Mouse (Mus musculus) frontal cortex, adult (tissue): Measurements from ENCODE around the gene Gabpb1.
"Not testable (repeated sequence)": the region's sequence is repeated elsewhere in the genome, so short reads cannot be mapped to it uniquely, and the experiment has no call there.

Experiments used
- ATAC-seq: cut with Nextera tagmentation; 2 replicates; pipeline ENCODE4 v1.9.2; 2017; ENCODE audit warnings: mild to moderate bottlenecking, moderate library complexity, mixed read lengths; ENCODE audit not compliant: low TSS enrichment

The Gabpb1 gene

DNA sequence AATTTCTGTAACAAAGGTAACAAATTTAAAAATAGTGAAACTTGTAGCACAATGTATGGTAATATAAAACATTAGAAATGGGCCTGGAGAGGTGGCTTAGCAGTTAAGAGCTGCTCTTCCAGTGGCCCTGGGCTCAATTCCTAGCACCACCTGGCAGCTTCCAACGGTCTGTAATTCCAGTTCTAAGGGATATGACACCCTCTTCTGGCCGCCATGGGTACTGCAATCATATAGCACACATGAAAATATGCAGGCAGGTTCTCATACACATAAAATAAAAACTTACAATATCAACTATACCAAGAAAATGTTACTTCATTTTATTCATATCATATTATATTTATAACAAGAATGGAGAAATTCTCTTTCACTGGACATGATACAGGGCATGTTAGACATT is 35.8 kb downstream of the Gabpb1 start:
- ATAC-seq, result no peak

DNA sequence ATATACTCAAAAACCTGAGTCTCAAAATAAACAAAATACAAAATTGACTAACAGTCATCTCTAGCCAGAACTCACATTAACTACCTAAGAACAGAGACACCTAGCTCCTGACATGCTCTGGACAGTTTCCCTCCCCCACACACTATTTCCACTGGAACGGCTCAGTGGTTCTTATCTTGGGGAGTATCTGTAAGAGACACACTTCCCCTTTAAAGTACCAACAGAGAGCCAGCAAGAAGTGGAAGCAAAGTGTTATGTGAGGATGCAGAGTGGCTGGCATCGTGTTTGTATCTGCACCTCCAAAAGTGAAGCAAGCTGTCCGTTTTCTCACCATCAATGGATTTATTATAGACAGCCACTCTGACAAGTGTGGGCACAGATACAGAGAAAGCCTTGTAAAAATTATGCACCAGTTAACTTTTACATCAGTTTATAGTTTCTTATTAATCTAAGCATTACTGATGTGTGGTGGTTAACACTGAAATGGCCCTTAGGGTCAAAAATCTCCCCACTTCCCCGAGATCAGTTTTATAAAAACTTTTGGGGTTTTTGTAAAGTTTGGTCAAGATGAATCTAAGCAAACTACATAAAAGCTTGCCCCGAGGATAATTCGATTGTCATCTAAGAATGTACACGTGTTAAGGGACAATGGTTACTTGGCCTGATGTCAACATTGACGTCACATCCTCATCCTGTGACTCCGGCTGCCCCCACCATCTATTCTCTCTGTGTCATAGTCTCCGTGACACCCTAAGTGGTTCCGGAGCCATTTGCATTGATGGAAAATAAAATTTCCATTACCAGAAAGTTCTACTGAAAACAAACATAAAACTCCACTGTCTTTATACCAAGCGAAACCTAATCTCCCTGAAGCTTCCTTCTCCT is 40.0 kb downstream of the Gabpb1 start:
- ATAC-seq, result no peak

DNA sequence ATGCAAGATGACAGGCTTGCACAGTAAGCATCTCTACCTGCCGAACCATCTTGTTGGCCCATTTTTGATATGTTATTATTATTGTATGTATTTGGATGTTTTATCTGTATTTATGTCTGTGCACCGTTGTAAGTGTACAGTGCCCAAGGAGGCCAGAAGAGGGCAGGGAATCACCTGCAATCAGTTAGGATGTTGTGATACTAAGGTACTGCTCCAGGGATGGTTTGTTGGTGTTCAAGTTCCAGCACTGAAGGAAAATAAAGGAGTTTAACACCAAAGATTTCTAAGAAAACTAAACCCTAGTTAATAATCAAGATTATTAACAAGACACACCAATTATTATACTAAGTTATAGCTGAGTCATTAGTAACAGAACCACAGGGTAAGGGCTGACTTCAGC is 43.0 kb downstream of the Gabpb1 start:
- ATAC-seq, result no peak

DNA sequence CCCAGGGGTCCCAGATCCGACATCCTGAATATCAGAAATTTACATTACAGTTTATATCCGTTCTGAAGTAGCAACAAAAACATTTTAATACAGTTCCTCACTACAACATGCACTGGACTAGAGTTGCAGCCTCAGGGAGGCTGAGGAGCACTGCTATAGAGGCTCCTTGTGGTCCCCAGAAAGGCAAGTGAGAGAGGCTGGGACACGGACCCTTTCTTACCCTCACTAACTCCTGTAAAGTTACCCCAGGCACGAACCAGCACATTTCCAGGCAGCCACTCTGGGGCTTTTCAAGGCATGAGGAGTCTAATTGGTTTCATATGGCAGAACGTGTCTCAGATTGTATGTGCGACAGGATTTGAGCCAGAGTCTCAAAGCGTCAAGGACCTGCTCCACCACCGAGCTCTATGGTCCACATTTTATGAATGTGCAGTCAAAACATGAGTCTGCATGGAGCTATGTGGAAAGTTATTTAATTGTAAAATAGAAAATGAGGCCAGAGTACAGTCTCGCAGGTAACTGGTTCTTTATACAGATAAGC is 47.6 kb downstream of the Gabpb1 start:
- no peak for ATAC-seq

- no peak for ATAC-seq
Measured at GRCm38 (mm10) chr2:126623138-126623537, 53.0 kb downstream of the Gabpb1 start.

GRCm38 (mm10) chr2:126622455-126622854 is 53.7 kb downstream of the Gabpb1 start:
- no peak for ATAC-seq

DNA sequence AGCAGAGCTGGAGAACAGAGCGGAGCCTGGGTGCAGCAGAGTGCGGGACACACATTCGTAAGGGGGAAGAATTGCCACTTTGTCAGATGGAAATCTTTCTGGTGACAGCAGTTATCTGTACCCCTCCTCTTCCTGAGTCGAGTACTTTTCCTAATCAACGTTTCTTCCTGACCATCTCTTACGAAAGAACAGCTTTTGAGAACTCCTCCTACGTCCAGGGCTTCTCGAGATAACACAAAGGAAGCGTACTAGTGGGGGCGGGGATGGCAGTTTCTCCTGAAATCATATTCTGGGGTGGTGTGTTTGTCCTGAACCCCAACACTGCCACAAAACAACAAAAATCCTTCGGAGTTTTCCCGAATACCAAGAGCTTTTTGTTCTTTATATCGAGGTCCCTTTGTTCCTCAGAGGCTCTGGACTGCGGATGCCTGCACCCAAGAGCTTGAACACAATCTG is 56.9 kb downstream of the Gabpb1 start, which contains the start of gene Hdc:
Gene Hdc, minus strand, starts transcription at position 51 of the 456 bp plus-strand sequence.
- no peak for ATAC-seq

DNA sequence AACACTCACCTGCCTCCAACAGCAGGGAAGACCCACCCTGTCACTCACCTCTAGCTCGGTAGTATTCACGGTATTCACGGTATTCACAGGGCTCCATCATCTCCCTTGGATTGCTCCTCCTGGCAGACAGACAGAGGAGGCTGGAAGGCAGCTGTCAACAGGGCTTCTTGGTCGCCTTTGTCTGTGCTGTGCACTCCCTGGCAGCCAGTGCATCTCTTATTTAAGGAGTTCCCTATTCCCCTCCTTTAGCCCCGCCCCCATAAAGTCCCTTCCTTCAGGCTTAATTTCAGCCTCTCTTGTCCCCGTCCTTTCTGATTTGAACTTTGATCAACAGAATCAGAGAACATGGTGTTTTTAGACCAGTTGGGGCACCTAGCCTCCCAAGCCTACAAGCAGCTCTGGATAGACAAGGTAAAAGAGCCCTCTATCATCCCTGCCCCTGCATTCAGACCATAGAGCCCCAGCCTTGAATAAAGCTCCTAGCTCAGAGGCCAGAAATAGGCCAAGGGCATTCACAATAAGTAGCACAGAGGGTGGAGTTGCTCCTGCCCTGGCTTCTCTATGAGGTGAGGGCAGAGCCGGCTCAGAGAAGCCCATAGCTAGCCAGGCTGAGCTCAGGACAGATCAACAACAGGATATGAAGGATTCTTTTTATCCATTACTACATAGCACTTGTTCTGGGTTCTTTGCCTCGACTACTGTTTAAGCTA is 57.5 kb downstream of the Gabpb1 start:
- ATAC-seq, result no peak

DNA sequence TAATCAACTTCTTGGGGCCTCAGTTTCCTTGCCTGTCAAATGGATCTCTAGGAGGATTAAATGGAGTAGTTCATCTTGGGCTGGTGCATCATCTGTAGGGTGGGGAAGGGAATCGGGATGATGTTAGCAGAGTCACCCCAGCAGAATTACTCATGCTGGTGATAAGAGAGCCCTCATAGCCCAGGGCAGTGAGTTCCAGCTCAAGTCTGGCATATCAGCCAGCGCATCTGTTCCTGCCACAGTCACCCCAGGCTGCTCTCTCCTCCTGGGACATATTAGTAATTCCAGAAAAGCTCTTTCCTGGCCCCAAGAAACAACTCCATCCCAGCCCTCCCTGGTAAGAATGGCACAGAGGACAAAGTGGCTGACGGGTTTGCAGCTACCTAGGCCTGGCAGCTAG is 60.8 kb downstream of the Gabpb1 start:
- ATAC-seq, result no peak

GRCm38 (mm10) chr2:126609600-126609999 is 66.5 kb downstream of the Gabpb1 start:
- ATAC-seq, result not testable (repeated sequence)

DNA sequence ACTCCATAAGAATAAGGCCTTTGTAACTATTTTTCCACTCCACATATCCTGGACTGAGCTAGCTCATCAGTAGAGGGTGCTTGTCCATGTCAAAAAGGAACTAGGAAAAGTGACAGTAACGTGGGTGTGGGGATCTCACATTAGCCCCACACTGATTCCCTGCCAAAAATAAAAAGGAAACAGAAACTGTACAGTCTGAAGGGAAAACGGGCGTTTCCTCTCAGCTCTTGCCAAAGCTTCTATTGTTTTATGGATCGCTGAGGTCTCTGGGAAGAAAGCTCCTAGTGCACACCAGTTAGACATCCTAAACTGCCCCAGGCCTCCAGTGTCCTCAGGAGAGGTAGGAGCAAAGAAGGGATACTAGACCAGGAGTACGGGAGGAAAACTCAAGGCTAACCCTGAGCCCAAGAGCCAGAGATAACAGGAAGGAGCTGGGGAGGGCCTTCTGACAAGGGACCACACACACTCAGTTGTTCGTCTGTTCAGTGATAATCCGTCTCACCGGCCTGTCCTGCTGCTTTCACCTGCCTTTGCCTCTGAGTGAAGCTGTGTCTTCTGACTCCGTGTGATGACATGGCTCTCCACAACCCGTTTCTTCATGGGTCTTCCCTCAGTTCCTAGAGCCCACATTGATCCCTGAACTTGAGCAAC is 68.5 kb downstream of the Gabpb1 start:
- no peak for ATAC-seq

- ATAC-seq, result no peak
Measured at GRCm38 (mm10) chr2:126606688-126607062, 69.5 kb downstream of the Gabpb1 start.

DNA sequence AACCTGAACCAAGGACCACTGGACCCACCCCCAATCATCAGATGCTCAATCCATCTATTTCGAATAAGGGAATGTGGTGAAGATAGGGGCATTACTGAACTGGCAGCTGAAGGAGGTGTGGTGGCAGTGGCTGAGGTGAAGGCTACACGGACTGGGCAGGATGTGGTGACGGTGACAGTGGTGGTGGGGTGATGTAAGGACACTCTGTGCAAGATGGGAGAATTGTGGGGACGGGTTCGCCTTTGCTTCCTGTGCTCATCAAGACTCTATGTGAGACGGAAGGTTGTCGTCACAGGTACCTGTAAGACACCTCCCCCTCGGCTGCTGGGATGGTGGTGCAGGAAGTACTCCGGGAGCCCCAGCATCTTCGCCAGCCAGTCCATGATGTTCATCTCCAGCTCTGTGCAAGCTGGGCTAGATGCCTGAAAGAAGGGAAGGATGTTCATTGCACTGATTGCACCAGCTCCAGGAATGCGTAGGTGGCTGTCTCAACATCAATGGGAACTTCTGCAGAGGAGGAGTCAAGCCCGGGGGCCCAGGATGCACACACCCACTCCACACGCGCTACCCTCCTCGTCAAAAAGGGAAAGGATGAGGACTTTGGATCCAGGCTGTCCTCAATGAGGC is 70.0 kb downstream of the Gabpb1 start:
- ATAC-seq, result peak; percentile 72

- ATAC-seq, result no peak
Measured at GRCm38 (mm10) chr2:126601918-126602600, 74.1 kb downstream of the Gabpb1 start.

GRCm38 (mm10) chr2:126600533-126600932 is 75.6 kb downstream of the Gabpb1 start:
- no peak for ATAC-seq

DNA sequence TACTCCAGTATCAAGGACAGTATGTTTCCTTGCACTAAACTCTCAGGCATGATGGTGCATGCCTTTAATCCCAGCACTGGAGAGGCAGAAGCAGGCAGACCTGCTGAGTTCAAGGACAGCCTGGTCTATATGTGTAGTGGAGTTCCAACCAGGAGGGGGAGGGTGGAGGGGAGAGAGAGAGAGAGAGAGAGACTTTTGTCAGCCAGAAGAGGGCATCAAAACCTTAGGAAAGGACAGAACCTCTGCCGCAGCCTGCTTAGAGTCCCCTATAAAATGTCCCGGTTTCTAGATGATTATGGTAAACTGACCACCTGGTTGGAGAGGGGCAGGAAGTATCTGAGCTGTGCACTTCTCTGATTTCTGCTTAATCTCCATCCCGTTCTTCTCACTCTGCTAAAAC is 77.1 kb downstream of the Gabpb1 start:
- ATAC-seq, result peak; percentile 73; the same call in 1 of the 2 replicates

DNA sequence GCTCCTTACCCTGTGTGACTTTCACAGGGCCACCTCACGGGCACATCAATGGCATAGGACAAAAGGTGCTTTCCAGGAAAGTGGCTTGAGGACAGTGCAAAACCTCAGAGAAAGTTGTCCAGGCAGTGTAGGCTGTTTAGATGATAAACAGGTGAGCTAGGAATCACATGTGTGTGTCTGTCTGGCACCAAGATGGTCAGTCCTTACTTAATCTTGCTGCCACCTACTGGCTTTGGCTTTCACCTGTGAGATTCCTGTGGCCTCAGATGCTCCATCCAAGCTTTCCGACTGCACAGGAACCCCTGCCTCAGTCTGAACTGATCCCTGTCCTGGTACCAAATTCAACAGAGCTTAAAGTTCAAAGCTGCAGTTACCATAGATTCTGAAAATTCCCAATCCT is 77.8 kb downstream of the Gabpb1 start:
- ATAC-seq, result no peak

DNA sequence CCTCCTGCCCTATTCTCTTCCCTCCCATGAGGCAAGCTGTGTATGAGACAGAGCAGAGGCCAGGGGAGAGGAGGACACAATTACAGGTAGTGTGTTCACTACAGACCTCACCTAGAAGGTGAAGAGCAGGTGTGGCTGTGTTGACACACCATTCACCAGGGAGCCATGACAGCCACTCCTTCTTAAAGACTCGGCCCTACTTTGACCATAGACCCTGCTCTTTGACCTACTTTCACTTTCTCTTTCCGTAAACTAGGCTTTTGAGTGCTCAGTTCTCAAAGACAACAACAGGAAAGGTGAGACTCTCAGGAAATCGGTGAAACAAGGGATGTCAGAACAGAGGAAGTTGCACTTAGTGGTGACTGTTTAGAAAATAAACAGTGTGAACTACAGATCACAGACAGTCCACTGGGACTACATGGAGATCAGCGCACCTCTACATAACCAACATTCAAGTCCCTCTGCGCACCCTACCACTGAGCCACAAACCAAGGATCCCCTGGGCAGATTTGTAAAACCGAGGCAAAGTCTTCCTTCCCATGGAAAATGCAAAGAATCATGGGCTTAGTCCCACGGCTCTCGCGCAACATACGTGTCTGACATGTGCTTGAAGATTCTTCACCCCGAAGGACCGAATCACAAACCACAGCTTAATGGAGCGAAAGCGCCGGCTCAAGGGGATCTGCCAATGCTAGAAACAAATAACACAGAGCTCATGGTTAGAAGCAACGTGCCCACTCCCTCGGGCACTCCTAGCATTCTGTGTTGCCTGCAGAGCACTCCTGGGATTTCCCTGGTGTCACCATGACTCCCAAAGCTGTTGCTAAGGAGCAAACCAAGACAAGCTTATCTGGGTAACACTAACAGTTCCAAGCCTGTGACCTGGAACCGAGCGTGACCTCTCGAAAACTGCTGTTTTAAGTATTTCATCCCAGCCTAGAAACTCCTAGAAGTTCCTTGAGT is 78.6 kb downstream of the Gabpb1 start:
- ATAC-seq, result no peak

GRCm38 (mm10) chr2:126596347-126597072 is 79.6 kb downstream of the Gabpb1 start:
- no peak for ATAC-seq
